Mouse (Mus musculus): ENCODE data around the gene Arhgap23.

Gene Arhgap23

GRCm38 (mm10) chr11:97415330-97415711 lies at the start of gene Arhgap23:
Arhgap23 (plus strand) TSS chr11:97415533.
- peak; percentile 73 for DNase-seq (ENCODE audit: low read depth, low spot score)

DNA sequence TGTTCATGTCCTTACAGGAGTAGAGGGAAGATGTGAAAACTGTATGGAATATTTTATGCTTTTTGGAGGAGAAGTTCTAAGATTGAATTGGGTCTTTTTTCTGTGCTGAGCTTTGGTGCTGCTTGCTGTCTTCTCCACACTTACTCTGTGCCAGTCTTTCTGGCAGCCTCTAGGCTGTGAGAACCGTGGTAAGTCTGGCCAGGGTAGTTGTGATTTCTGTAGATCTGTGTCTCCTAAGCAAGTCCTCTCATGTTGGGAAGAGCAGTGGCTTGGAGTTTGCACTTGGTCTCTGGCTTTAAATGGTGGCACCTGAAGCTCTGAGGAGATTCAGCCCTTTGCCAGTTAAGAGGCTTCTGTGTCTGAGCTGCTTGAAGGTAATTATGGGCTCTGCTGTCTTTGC lies 49.8 kb upstream of the Arhgap23 start:
- DNase-seq (ENCODE audit: low read depth, low spot score), result no peak

DNA sequence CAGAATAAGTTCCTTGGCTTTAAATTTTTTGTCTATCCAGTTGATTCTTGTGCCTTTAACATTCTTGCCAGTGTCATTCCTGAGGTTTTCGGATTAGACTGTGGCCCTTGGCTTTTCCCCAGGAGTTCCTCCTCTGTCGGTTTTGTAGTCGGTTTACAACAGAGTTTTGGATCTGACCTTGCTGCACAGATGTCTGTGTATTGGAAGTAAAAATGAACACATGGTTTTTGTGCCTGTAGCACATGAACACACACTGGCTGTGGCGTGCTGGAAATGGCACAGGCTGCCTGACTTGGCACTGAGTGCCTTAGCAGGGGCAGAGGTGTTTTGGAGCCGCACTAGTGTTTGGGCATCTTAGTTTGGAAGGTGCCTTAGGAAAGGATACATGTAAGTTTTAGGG lies 46.8 kb upstream of the Arhgap23 start:
- no peak for DNase-seq (ENCODE audit: low read depth, low spot score)

DNA sequence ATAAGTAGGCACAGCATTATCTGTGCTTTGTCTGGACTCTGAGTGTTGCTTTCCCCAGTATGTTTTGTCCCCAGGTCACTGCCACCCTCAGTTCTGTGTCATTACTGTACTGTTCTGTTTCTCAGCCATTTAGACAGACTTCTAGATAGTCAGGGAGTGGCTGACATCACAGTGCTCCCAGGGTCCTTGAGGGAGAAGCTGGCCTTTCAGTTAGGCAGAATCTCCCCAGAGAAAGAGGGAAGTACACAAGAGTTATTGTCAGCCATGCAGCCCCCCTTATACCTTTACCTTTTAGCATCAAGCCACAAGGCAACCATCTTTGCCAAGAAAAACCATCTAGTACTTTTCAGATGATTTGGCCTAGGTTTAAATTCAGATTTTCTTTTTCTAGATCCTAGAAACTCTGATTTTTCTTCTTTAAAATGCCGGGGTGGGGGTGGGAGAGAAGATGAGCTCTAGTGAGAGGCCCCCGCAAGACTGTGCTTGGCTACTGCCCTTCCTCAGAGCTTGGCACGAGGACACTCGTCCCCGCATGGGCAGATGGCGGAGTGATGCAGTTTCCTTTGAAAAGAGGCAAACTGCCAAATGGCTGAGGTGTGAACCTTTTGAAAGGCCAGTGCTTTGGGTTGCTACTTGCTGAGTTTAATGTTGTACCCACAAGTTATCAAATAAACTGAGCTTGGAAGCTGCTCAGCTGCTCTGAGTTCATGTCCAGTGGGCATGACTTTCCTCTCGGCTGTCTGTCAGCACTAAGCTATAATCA lies 44.8 kb upstream of the Arhgap23 start:
- DNase-seq (ENCODE audit: low read depth, low spot score), result no peak

- DNase-seq (ENCODE audit: low read depth, low spot score), result no peak
Measured at GRCm38 (mm10) chr11:97372159-97372864, 43.0 kb upstream of the Arhgap23 start.

DNA sequence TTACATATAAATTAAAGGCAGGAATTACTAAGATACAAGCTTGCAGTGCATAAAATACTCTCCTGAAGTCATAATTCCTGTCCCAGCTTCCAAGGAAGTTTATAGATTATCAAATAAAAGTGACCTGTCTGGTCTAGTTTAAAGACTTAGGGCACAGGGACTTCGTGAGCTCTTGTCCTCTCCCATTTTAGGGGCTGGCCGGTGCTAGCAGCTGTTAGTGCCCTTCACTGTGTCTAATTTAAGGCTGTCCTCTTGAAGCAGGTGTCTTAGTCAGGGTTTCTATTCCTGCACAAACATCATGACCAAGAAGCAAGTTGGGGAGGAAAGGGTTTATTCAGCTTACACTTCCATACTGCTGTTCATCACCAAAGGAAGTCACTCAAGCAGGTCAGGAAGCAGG lies 41.9 kb upstream of the Arhgap23 start:
- no peak for DNase-seq (ENCODE audit: low read depth, low spot score)

DNA sequence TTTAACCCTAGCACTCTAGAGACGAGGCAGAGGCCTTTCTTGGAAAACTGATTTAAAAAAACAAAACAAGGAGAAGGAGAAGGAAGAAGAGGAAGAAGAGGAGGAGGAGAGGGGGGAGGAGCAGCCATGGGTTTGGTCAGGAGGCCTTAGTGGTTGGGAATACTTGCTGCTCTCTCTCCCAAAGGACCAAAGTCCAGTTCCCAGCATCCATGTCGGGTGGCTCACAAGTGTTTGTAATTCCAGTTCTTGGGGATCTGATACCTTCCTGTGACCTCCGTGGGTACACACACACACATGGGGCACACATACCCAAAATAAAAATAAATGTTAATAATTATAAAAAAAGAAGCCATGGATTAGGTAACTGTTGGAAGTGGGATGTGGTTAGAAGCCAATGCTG lies 35.3 kb upstream of the Arhgap23 start:
- no peak for DNase-seq (ENCODE audit: low read depth, low spot score)

DNA sequence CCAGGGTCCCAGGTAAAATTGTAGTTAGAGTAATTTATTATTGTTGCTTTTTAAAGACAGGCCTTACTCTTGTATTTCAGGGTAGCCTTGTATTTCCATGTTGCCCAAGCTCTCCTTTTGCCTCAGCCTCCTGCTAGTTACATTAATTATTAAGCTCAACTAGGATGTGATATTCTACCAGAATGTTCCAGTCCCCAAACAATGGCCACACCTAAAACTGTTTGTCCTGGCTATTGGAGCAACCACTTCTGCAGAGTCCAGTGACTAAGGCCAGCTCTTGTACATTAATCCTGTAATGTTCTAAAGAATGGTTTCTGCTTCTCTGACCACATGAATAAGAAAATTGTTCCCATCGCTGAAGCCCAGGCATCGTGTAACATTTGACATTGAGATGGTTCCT lies 32.3 kb upstream of the Arhgap23 start:
- no peak for DNase-seq (ENCODE audit: low read depth, low spot score)

DNA sequence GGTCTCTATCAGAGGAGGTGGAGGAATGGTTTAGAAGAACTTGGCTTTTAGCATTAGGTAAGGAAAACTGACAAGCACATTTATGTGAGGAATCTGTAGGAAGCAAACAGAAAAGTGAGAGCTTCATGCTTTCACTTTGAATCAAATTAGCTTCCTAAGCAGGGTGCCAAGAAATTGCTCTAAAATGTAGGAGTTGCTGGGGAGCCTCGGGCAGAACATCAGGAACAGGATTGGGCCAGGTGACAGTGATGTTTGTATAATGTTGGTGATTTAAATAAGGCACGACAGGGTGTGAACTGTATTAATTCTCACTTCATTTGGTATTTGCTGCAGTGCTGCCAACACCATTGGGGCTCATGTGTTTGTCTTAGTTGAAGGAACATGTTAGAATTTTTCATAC lies 31.6 kb upstream of the Arhgap23 start:
- DNase-seq (ENCODE audit: low read depth, low spot score), result no peak

- DNase-seq (ENCODE audit: low read depth, low spot score), result no peak
Measured at GRCm38 (mm10) chr11:97387811-97388210, 27.5 kb upstream of the Arhgap23 start.

DNA sequence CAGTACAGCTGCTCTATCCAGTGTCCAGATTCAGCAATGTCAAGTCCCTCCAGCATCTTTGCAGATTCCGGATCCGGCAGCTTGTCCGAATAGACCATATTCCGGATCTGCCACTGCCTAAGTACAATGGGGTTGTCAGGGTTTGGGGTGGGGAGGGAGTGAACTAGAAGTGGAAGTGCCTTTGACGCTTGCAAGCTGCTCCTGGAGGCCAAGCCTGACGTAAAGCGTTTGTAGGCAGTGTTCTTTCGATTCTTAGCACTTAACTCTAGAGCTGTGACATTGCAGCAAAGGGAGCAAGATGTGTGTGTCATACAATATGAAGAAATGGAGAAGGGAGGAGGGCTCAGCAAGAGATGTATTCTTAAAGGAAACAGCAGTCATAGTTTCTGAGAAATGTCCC lies 26.2 kb upstream of the Arhgap23 start:
- DNase-seq (ENCODE audit: low read depth, low spot score), result no peak

- no peak for DNase-seq (ENCODE audit: low read depth, low spot score)
Measured at GRCm38 (mm10) chr11:97393658-97394057, 21.7 kb upstream of the Arhgap23 start.

DNA sequence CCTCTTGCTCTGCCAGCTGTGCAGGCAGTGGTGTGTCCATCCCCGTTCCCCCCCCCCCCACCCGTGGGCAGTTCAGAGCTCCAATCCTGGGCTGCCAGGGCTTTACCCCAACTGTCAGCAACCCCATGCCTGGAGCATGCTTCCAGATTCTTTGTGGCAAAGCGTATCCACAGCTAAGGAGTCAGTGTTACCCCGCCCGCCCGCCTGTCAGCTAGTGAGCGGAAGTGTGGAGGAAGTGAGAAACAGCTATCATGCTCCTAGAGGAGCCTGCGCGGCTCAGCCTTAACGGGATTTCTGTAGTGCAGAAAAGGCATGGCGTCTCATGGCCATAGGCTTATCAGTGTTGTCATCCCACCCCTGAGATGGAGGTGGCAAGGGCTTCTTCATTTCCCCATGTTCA lies 21.2 kb upstream of the Arhgap23 start:
- no peak for DNase-seq (ENCODE audit: low read depth, low spot score)

GRCm38 (mm10) chr11:97398506-97398905 lies 16.8 kb upstream of the Arhgap23 start:
- DNase-seq (ENCODE audit: low read depth, low spot score), result no peak

DNA sequence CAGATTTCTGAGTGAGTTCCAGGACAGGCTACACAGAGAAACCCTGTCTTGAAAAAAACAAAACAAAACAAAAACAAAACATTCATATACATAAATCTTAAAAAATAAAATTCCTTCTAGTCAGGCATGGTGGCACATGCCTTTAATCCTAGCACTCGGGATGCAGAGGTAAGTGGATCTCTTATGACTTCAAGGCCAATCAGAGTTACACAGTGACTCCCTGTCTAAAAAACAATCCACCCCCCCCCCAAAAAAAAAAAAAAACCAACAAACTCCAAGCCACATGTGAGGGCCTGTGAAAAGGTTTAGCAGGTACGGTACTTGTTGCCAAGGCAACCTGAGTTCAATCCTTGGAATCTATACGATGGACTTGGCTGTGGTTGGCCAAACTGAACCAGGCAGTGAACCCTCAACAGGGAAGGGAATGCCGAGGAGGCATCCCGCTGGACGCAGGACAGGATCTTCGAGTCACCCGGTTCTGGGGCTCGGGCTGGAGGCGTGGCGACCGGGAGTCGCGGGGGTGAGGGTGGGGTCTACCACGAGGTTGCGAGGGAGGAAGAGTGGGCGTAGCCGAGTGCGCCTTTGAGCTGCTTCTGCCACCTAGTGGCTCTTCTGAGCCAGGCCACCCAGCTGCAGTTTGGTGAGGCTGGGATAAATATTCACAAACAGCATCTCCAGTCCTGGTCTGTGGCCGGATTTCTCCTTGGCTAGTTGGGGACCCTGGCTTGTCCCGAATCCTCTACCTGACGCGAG lies 15.2 kb upstream of the Arhgap23 start:
- DNase-seq (ENCODE audit: low read depth, low spot score), result peak; percentile 90

GRCm38 (mm10) chr11:97401082-97401481 lies 14.3 kb upstream of the Arhgap23 start:
- DNase-seq (ENCODE audit: low read depth, low spot score), result peak; percentile 56

GRCm38 (mm10) chr11:97401686-97402435 lies 13.5 kb upstream of the Arhgap23 start:
- DNase-seq (ENCODE audit: low read depth, low spot score), result peak; percentile 75

DNA sequence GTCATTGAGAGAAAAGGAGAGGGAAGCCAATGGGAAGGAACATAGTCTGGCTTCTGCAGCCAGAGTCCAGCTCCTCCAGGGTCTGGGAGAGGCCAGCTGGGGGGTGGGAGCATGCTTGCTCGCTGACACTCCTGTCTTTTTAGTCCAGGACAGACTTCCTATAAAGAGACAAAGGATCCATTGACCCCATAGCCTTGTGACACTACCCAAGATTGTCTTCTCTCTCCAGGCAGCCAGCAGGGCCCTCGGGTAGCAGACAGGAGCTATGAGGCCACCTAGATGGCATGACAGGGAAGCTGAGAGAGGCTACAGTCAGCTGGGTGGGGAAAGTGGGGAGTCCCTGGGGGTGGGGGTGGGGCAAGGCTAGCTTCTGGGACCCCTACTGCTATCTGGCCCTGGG lies 12.6 kb upstream of the Arhgap23 start:
- no peak for DNase-seq (ENCODE audit: low read depth, low spot score)

DNA sequence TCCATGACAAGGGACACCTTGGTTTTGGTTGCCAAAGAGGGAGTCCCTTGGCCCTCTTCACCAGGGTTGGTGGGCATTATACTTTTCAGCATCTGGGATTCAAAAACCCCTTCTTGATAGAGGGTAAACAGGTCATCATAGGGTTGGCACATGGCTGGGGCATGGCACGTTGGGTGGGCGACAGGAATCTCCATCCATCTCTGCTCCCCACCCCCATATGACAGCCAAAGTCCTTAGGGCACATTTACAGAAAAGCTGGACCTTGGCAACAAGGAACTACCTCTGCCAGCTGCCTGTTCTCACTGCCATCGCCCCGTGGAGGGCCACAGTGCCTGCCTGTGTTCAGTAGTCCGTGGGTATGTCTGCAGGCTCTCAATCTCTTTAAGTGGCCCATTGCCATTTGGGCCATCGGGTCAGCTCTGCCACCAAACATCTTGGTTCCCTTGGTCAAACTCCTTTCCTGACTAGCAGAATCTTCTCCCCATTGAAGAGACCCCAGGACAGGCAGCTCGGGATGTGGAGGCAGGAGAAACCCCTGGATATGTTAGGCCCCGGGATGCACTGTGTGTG lies 11.6 kb upstream of the Arhgap23 start:
- DNase-seq (ENCODE audit: low read depth, low spot score), result no peak

DNA sequence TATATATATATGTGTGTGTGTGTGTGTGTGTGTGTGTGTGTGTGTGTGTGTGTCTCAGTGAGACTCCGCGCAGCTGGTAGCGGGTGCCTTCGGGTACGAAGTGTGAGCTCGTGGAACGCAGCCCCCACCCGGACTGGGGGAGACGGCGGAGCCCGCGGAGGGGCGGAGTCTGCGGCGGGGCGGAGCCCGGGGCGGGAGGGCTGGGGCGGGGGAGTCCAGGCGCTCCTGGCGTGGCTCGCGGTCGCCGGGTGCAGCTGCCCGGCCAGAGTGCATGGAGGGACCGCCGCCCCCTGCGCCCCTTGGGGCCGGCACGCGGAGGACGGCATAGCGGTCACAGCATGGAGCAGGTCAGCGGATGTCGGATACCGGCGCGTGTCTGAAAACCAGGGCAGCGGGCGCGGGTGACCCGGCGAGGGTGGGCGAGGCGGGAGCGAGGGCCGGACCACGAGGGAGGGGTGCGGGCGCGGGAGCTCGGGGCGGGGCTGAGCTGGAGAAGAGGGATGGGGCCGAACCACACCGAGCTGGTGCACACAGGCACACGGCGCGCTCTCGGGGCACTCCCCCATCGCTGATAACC lies 11.1 kb upstream of the Arhgap23 start:
- no peak for DNase-seq (ENCODE audit: low read depth, low spot score)

- DNase-seq (ENCODE audit: low read depth, low spot score), result no peak
Measured at GRCm38 (mm10) chr11:97404761-97405190, 10.6 kb upstream of the Arhgap23 start.

All from 3T3-L1 (cell line).